Mouse (Mus musculus): ENCODE data around the gene Rnf24.

Rnf24 gene

GRCm38 (mm10) chr2:131352747-131353563 is at the start of gene Rnf24:
Rnf24 (minus strand) TSS chr2:131352892.
- DNase-seq = peak; percentile 99

- peak; percentile 18 for DNase-seq
These were observed 49.3 kb upstream of the Rnf24 start for GRCm38 (mm10) chr2:131401794-131402495.

- no peak for DNase-seq
These were observed 48.2 kb upstream of the Rnf24 start for GRCm38 (mm10) chr2:131400846-131401245.

- no peak for DNase-seq
These were observed 44.7 kb upstream of the Rnf24 start for GRCm38 (mm10) chr2:131397323-131397848.

GRCm38 (mm10) chr2:131386350-131386962 is 33.8 kb upstream of the Rnf24 start:
- DNase-seq = no peak

- DNase-seq = no peak
These were observed 32.5 kb upstream of the Rnf24 start for GRCm38 (mm10) chr2:131385176-131385575.

- no peak for DNase-seq
These were observed 26.8 kb upstream of the Rnf24 start for GRCm38 (mm10) chr2:131379541-131379940.

GRCm38 (mm10) chr2:131378872-131379271 is 26.2 kb upstream of the Rnf24 start:
- DNase-seq = no peak

GRCm38 (mm10) chr2:131377055-131377454 is 24.4 kb upstream of the Rnf24 start:
- DNase-seq = no peak

GRCm38 (mm10) chr2:131373656-131374055 is 21.0 kb upstream of the Rnf24 start:
- DNase-seq = no peak

GRCm38 (mm10) chr2:131372276-131372877 is 19.7 kb upstream of the Rnf24 start:
- DNase-seq = no peak

GRCm38 (mm10) chr2:131371811-131372210 is 19.1 kb upstream of the Rnf24 start:
- no peak for DNase-seq

GRCm38 (mm10) chr2:131370828-131371227 is 18.1 kb upstream of the Rnf24 start:
- DNase-seq = no peak

GRCm38 (mm10) chr2:131364689-131365088 is 12.0 kb upstream of the Rnf24 start:
- no peak for DNase-seq

GRCm38 (mm10) chr2:131358481-131358880 is 5.8 kb upstream of the Rnf24 start:
- DNase-seq = no peak

GRCm38 (mm10) chr2:131354049-131354448 is 1.4 kb upstream of the Rnf24 start:
- DNase-seq = no peak

- DNase-seq = no peak
These were observed 848 bp upstream of the Rnf24 start for GRCm38 (mm10) chr2:131353564-131353915.

- DNase-seq = no peak
These were observed 535 bp downstream of the Rnf24 start for GRCm38 (mm10) chr2:131351968-131352746.

GRCm38 (mm10) chr2:131351471-131351870 is 1.2 kb downstream of the Rnf24 start:
- DNase-seq = no peak

- DNase-seq = no peak
These were observed 2.4 kb downstream of the Rnf24 start for GRCm38 (mm10) chr2:131350301-131350700.

- no peak for DNase-seq
These were observed 7.1 kb downstream of the Rnf24 start for GRCm38 (mm10) chr2:131345556-131345955.

- no peak for DNase-seq
These were observed 8.2 kb downstream of the Rnf24 start for GRCm38 (mm10) chr2:131344449-131344848.
